Mouse (Mus musculus) left cerebral cortex, adult 6 months (tissue): ENCODE results near the gene Slc17a2. TPM values are rescaled to one million over a fixed set of nuclear protein-coding genes. Genes with fewer than 3 reads are reported as not detected.

Source experiments
- long read RNA-seq, 2 experiments: library from polyadenylated mRNA; unstranded; transcript quantifications; one replicate each; pipeline ENCODE4 v2.0.0; 2019 to 2020
- polyA plus RNA-seq: library from polyadenylated mRNA; unstranded; fragments of <200 nt; fragmentation: Nextera tagmentation; gene quantifications from 2 replicates; pipeline ENCODE4 v1.2.3, GENCODE M21; 2021

Gene Slc17a2
- not detected in 2 replicates for polyA plus RNA-seq
- long read RNA-seq, experiment 1: 0 reads
- long read RNA-seq, experiment 2: 0 reads

DNA sequence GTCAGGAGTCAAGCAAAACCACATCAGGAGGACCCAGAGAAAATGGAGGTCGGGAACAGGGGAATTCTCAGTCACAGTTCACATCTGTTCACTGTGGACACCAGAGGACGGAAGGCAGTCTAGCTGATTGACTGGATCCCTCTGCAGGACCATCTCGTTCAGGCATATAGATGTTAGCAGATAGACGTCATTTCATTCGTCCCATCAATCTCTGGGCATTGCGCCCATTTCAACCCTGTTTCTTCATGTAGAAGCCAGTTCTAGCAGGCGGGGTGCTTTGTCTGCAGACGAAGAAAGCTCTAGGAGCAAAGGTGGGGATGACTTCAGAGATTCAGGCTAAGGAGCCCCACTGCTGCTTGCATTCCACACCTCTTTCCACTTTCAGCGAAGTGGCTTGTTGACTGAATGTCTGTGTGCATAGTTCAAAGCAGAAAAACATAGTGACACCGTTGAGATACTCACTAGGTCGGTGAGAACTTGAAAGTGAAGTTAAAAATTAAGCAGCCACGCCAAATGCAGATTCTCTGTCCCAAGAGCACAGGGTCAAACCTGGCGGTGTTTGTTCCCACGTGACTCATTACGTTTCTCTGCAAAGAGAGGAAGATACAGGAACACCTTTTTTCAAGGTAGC lies at the start of gene Slc17a2:
Gene Slc17a2 (plus strand): TSS at position 572 of the 631 bp plus-strand sequence.

DNA sequence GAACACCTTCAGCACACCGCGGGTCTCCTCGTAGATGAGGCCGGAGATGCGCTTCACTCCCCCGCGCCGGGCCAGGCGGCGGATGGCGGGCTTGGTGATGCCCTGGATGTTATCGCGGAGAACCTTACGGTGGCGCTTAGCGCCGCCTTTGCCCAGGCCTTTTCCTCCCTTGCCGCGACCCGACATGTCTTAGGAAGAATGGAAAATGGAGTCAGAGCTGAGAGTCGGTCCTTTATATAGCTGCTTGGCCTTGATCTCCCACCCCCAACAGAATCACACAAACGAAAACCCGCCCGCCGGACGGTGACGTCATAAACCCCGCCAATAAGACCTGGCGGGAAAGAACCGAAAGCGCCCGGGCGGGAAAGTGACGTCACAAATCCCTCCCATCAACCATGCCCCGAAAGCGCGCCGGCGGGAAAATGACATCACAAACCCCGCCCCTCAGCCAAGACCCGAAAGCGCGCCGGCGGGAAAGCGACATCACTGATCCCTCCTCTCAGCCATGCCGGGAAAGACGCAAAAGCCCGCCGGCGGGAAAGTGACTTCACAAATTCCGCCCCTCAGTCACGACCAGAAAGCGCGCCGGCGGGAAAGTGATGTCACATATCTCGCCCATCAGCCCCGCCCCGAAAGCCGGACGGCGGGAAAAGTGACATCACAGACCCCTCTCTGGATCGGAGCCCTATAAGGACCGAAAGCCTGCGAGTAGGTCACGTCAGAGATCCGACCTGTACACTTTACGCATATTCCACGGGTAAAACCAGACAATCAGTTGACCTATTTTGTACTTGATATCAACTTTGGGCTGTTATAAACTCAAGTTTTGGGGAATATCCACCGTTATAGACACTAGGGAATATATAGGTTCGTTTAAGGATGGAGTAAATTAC lies 45.6 kb upstream of the Slc17a2 start, which contains the start of gene Hist1h4a:
Gene Hist1h4a (minus strand): TSS at position 259 of the 893 bp plus-strand sequence.

DNA sequence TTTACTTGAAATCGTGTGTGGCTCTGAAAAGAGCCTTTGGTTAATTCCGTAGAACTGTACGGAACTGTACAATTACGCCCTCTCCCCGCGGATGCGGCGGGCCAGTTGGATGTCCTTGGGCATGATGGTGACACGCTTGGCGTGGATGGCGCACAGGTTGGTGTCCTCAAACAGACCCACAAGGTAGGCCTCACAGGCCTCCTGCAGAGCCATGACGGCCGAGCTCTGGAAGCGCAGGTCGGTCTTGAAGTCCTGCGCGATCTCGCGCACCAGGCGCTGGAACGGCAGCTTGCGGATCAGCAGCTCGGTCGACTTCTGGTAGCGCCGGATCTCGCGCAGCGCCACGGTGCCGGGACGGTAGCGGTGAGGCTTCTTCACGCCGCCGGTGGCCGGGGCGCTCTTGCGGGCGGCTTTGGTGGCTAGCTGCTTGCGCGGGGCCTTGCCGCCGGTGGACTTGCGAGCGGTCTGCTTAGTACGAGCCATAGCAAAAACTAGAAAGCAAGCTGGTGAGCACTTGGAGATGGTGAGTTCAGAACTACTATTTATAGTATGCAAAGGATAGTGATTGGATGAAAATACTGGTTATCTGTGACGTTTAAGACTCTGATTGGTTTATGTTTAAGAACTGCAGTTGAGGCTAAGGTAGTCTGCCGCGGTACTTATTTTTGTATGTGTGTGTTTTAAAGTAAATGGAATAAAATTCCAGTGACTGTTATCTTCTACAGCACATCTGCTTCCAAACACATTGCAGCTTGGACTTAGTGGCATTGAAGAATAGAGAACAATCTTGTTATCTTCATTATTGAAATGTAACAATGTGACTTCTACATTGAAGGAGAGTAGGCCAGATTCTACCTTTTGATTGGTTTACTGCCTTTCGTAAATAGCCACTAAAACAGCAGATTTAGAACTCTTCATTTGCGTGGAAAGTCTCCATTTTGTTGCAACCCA lies 44.6 kb upstream of the Slc17a2 start, which contains the start of gene Hist1h3a:
Gene Hist1h3a (minus strand): TSS at position 516 of the 951 bp plus-strand sequence.

DNA sequence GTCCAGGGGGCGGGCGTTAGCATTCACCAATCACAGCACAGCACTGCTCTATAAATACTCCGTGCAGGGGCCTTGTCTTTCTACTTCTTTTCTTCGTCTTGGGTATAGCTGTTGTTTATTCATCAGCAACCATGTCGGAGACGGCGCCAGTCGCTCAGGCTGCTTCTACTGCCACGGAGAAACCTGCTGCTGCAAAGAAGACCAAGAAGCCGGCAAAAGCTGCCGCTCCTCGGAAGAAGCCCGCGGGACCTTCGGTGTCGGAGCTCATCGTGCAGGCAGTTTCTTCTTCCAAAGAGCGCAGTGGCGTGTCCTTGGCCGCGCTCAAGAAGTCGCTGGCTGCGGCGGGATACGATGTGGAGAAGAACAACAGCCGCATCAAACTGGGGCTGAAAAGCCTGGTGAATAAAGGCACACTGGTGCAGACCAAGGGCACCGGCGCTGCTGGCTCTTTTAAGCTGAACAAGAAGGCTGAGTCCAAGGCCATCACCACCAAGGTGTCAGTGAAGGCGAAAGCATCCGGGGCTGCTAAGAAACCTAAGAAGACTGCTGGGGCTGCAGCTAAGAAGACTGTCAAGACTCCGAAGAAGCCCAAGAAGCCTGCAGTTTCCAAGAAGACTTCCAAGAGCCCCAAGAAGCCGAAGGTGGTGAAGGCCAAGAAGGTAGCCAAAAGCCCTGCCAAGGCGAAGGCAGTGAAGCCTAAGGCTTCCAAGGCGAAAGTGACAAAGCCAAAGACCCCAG lies 43.0 kb upstream of the Slc17a2 start, which contains the start of gene Hist1h1a:
Gene Hist1h1a (plus strand): TSS at position 81 of the 738 bp plus-strand sequence.

DNA sequence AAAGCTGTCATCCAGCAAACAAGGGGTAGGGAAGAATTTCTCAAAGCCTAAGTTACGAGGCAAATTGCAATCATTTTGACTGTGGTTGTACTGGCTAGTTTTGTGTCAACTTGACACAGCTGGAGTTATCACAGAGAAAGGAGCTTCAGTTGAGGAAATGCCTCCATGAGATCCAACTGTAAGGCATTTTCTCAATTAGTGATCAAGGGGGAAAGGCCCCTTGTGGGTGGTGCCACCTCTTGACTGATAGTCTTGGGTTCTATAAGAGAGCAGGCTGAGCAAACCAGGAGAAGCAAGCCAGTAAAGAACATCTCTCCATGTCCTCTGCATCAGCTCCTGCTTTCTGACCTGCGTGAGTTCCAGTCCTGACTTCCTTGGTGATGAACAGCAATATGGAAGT lies 37.2 kb upstream of the Slc17a2 start, which contains the start of gene Trim38:
Gene Trim38 (plus strand): TSS at position 301 of the 400 bp plus-strand sequence.

DNA sequence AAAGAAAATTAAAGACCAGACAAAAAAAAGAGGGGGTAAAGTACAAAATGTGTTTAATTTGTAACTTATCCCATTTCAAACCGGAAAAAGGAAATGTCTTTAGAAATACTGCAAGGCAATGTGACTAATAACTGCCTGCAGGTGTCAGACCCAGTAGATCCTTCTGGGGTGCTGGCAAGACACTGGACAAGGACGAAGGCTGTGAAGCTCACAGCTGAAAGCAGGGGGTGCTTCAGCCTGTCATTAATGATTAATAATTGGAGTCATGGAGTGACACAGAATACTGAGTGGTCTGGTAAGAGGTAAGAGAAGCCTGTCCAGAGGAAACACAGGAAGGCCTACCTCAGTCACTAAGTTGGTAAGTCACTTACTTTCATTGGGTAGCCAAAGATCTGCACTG lies 32.5 kb downstream of the Slc17a2 start, which contains the start of gene Slc17a3:
Gene Slc17a3 (plus strand): TSS at position 127 of the 400 bp plus-strand sequence.

DNA sequence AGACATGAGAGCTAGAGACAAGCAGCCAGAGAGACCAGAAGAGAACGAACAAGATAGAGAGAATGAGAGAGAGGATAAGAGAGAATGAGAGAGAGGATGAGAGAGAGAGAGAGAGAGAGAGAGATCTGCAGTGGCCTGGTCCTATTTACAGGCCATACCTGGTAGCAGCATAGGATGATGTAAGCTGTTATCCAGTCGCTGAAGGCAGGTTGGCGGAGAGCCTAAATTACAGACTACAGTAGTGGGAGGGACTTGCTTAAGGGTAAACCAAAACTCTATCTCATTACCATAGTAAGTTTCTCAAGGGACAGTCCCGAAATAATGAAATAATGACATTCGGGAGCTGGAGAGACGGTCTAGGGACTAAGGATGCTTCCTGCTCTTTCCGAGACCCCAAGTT lies 60.6 kb downstream of the Slc17a2 start, which contains the start of gene Slc17a1:
Gene Slc17a1 (plus strand): TSS at position 346 of the 400 bp plus-strand sequence.

Other genes with a start within 250 kb of the Slc17a2 start
- 0.88 and 1.3 TPM in 2 replicates for gene Hist1h3e, start 244.6 kb upstream of the Slc17a2 start, polyA plus RNA-seq
- 4.0 and 7.7 TPM in 2 replicates for gene Hist1h2ae, start 235.8 kb upstream of the Slc17a2 start, polyA plus RNA-seq
- gene Hist1h2bg, start 235.6 kb upstream of the Slc17a2 start, polyA plus RNA-seq: 1.3 and 2.6 TPM in 2 replicates
- gene Hist1h2bf, start 232.8 kb upstream of the Slc17a2 start, polyA plus RNA-seq: 0.73 TPM in 1 of 2 replicates, not detected in the other
- gene Hist1h2ad, start 232.6 kb upstream of the Slc17a2 start, polyA plus RNA-seq: 0.59 TPM in 1 of 2 replicates, not detected in the other
- 0.18 and 0.33 TPM in 2 replicates for gene Hist1h3d, start 231.2 kb upstream of the Slc17a2 start, polyA plus RNA-seq
- gene Hist1h4d, start 225.4 kb upstream of the Slc17a2 start, polyA plus RNA-seq: 6.4 and 8.7 TPM in 2 replicates
- gene Hist1h2be, start 185.9 kb upstream of the Slc17a2 start, polyA plus RNA-seq: 3.2 TPM in 2 replicates
- gene Hist1h1e, start 184.4 kb upstream of the Slc17a2 start, polyA plus RNA-seq: 7.8 and 10.6 TPM in 2 replicates
- gene Hist1h2ac, start 123.0 kb upstream of the Slc17a2 start, polyA plus RNA-seq: 0.88 and 1.6 TPM in 2 replicates
- gene Hist1h2bc, start 122.8 kb upstream of the Slc17a2 start, polyA plus RNA-seq: 101 and 115 TPM in 2 replicates
- not detected in 2 replicates for gene Hist1h1t, start 111.2 kb upstream of the Slc17a2 start, polyA plus RNA-seq
- gene Hist1h4c, start 108.5 kb upstream of the Slc17a2 start, polyA plus RNA-seq: 2.1 and 4.0 TPM in 2 replicates
- 3.9 and 4.3 TPM in 2 replicates for gene Hfe, start 96.1 kb upstream of the Slc17a2 start, polyA plus RNA-seq
- 7.4 and 7.6 TPM in 2 replicates for gene Hist1h1c, start 68.2 kb upstream of the Slc17a2 start, polyA plus RNA-seq
- 0.53 TPM in 1 of 2 replicates, not detected in the other for gene Hist1h3c, start 61.4 kb upstream of the Slc17a2 start, polyA plus RNA-seq
- gene Hist1h2bb, start 60.3 kb upstream of the Slc17a2 start, polyA plus RNA-seq: 0.45 TPM in 1 of 2 replicates, not detected in the other
- 2.6 and 2.8 TPM in 2 replicates for gene Hist1h2ab, start 55.9 kb upstream of the Slc17a2 start, polyA plus RNA-seq
- gene Hist1h3b, start 54.7 kb upstream of the Slc17a2 start, polyA plus RNA-seq: 0.40 TPM in 1 of 2 replicates, not detected in the other
- gene Hist1h4b, start 50.0 kb upstream of the Slc17a2 start, polyA plus RNA-seq: not detected in 2 replicates
- gene Hist1h4a, start 45.8 kb upstream of the Slc17a2 start, polyA plus RNA-seq: 0.47 TPM in 1 of 2 replicates, not detected in the other
- gene Hist1h3a, start 44.6 kb upstream of the Slc17a2 start, polyA plus RNA-seq: not detected in 2 replicates
- not detected in 2 replicates for gene Hist1h1a, start 43.3 kb upstream of the Slc17a2 start, polyA plus RNA-seq
- gene Trim38, start 37.1 kb upstream of the Slc17a2 start, polyA plus RNA-seq: not detected in 2 replicates
- not detected in 2 replicates for gene Slc17a3, start 32.4 kb downstream of the Slc17a2 start, polyA plus RNA-seq
- not detected in 2 replicates for gene Slc17a1, start 60.8 kb downstream of the Slc17a2 start, polyA plus RNA-seq
- not detected in 2 replicates for gene Slc17a4, start 108.0 kb downstream of the Slc17a2 start, polyA plus RNA-seq
- not detected in 2 replicates for gene Hist1h2ba, start 127.2 kb downstream of the Slc17a2 start, polyA plus RNA-seq
- not detected in 2 replicates for gene Hist1h2aa, start 127.5 kb downstream of the Slc17a2 start, polyA plus RNA-seq
- 0.38 TPM in 1 of 2 replicates, not detected in the other for gene Scgn, start 184.2 kb downstream of the Slc17a2 start, polyA plus RNA-seq